Mouse (Mus musculus) heart, embryonic 14.5 days (tissue): ENCODE data around the gene Rhod. TPM values are rescaled to one million over a fixed set of nuclear protein-coding genes. Genes with fewer than 3 reads are reported as not detected.
A peak's percentile ranks its signal among the peaks of the same experiment; 100 is the strongest.

ENCODE experiments used
- ATAC-seq: fragments of 200-750 bp; cut with Nextera tagmentation; 2 replicates; pipeline ENCODE4 v1.8.0; 2017; ENCODE audit warnings: low read depth, moderate TSS enrichment; ENCODE audit not compliant: insufficient number of reproducible peaks, insufficient read depth, low FRiP score
- H3K27ac ChIP-seq, 2 experiments: fragments of 200-500 bp in 1 of 2; fragments of 300-500 bp in 1 of 2; sonication (generic) in 1 of 2; replicated peaks in 1 of 2; 2 replicates each; pipeline ENCODE4 v1.5.1; 2012 to 2014; ENCODE audit warnings: low read depth in 2 of 2, low read length in 2 of 2, control low read depth in 1 of 2, mild to moderate bottlenecking in 1 of 2, mixed read lengths in 1 of 2; ENCODE audit not compliant: control insufficient read depth in 1 of 2, insufficient read depth in 1 of 2
- H3K27me3 ChIP-seq: fragments of 300-500 bp; sonication (generic); 2 replicates; pipeline ENCODE4 v1.6.1; 2014; ENCODE audit warnings: mild to moderate bottlenecking, low read length, control low read depth; ENCODE audit not compliant: control insufficient read depth, insufficient read depth
- H3K36me3 ChIP-seq: fragments of 300-500 bp; sonication (generic); 2 replicates; pipeline ENCODE4 v1.6.1; 2014; ENCODE audit warnings: mild to moderate bottlenecking, control low read depth, low read length, mixed read lengths; ENCODE audit not compliant: control insufficient read depth, insufficient read depth
- H3K4me1 ChIP-seq, 2 experiments: fragments of 200-500 bp in 1 of 2; fragments of 300-500 bp in 1 of 2; sonication (generic) in 1 of 2; 2 replicates each; pipeline ENCODE4 v1.6.1; 2012 to 2014; ENCODE audit warnings: low read length in 2 of 2, control low read depth in 1 of 2, mixed read lengths in 1 of 2; ENCODE audit not compliant: control insufficient read depth in 2 of 2, insufficient read depth in 2 of 2
- H3K4me2 ChIP-seq: fragments of 300-500 bp; sonication (generic); 2 replicates; pipeline ENCODE4 v1.6.1; 2014; ENCODE audit warnings: mild to moderate bottlenecking, low read length
- H3K4me3 ChIP-seq, 2 experiments: fragments of 200-500 bp in 1 of 2; fragments of 300-500 bp in 1 of 2; sonication (generic) in 1 of 2; 2 replicates each; pipeline ENCODE4 v1.5.1; 2012 to 2014; ENCODE audit warnings: low read length in 2 of 2, mild to moderate bottlenecking in 2 of 2, control low read depth in 1 of 2, low read depth in 1 of 2, moderate library complexity in 1 of 2; ENCODE audit not compliant: control insufficient read depth in 1 of 2, insufficient read depth in 1 of 2
- H3K9ac ChIP-seq: fragments of 300-500 bp; sonication (generic); 2 replicates; pipeline ENCODE4 v1.6.1; 2014; ENCODE audit warnings: mild to moderate bottlenecking, low read length
- H3K9me3 ChIP-seq: fragments of 300-500 bp; sonication (generic); 2 replicates; pipeline ENCODE4 v1.6.1; 2016; ENCODE audit warnings: low read length, control low read depth; ENCODE audit not compliant: control insufficient read depth
- WGBS: fragments of 180-500 bp; shearing (Covaris S2); extraction: QIAGEN DNeasy Blood & Tissue Kit; methylation state at CpG from one replicate; pipeline ENCODE4 v1.1.7; 2014; 5-methylcytosine and 5-hydroxymethylcytosine counted together
- polyA plus RNA-seq: library from polyadenylated mRNA; unstranded; fragments of >200 nt; fragmentation: Nextera tagmentation; extraction: Ambion mirVana; gene quantifications from 2 replicates; pipeline ENCODE4 v1.2.1, GENCODE M21; 2014

Rhod gene
- polyA plus RNA-seq, 1 experiment from 2014 or later = 24.0 TPM

GRCm38 (mm10) chr19:4404840-4405239 lies 34.4 kb downstream of the Rhod start:
- H3K4me2 ChIP-seq = no peak overlapping the region
- H3K9me3 ChIP-seq = no peaks in the 10 kb centered on the region
- no peaks in the 10 kb centered on the region for H3K27me3 ChIP-seq
- 79% methylated on average over 2 of the region's 2 CpGs for WGBS
- no peaks in the 10 kb centered on the region for H3K4me1 ChIP-seq
- H3K27ac ChIP-seq = no peak overlapping the region
- ATAC-seq = no peak
- H3K9ac ChIP-seq = no peak overlapping the region
- H3K36me3 ChIP-seq = no peaks in the 10 kb centered on the region
- no peak overlapping the region for H3K4me3 ChIP-seq

DNA sequence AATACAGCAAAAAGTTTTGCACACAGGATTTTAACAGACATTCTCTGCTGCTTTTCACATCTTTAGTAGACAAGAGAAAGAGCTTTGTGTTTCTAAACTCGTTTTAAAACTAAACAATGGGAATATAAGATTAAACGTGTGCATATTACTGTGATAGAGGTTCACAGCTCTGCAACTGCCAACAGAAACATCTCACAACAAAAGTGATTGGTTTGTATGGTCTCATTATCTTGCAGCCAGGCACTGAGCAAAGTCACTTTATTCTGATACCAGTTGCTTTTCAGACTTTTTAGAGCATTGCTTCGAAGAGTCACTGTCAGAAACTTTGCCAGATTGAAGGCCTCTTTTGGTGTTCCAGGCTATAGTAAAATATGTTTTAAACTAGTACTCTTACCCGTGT lies 40.3 kb downstream of the Rhod start:
- peak overlapping the region; percentile 93 for H3K4me2 ChIP-seq
- peaks cover 2 to 10% of the 10 kb centered on the region in 2 experiments for H3K4me1 ChIP-seq
- H3K9ac ChIP-seq = no peak overlapping the region
- H3K9me3 ChIP-seq = no peaks in the 10 kb centered on the region
- H3K4me3 ChIP-seq = peak overlapping the region in 1 of 2 experiments; percentile 97; a peak in 1 of 4 replicates
- H3K27me3 ChIP-seq = no peaks in the 10 kb centered on the region
- ATAC-seq = no peak
- no peak overlapping the region for H3K27ac ChIP-seq
- 70% methylated on average over 4 of the region's 4 CpGs for WGBS
- no peaks in the 10 kb centered on the region for H3K36me3 ChIP-seq

DNA sequence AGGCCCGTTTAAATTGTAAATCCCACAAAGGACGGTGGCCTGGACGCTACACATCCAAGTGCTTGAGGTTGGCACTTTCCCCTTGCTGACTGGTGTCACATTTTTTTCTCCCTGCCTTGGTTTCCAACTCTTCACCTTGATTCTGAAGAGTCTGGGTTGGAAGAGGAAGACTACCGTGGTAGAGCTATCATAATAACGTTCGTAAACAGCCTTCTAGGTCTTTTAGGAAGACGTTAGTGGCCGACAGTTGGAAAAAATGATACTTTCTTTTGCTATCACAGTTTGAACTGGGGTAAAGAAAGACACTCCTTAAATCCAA lies 40.6 kb downstream of the Rhod start:
- Histone ChIP-seq H3K9ac (peak overlapping the region; percentile 83), H3K4me2 (peak overlapping the region; percentile 93), H3K4me1 (peaks cover 2 to 10% of the 10 kb centered on the region in 2 experiments), H3K27me3 (no peaks in the 10 kb centered on the region), H3K9me3 (no peaks in the 10 kb centered on the region), H3K27ac (peak overlapping the region in 1 of 2 experiments; percentile 91; a peak in 2 of 4 replicates), H3K4me3 (peak overlapping the region; percentile 68 to 97), H3K36me3 (peaks cover 2% of the 10 kb centered on the region)
- ATAC-seq = no peak
- WGBS = 33% methylated on average over 8 of the region's 8 CpGs

DNA sequence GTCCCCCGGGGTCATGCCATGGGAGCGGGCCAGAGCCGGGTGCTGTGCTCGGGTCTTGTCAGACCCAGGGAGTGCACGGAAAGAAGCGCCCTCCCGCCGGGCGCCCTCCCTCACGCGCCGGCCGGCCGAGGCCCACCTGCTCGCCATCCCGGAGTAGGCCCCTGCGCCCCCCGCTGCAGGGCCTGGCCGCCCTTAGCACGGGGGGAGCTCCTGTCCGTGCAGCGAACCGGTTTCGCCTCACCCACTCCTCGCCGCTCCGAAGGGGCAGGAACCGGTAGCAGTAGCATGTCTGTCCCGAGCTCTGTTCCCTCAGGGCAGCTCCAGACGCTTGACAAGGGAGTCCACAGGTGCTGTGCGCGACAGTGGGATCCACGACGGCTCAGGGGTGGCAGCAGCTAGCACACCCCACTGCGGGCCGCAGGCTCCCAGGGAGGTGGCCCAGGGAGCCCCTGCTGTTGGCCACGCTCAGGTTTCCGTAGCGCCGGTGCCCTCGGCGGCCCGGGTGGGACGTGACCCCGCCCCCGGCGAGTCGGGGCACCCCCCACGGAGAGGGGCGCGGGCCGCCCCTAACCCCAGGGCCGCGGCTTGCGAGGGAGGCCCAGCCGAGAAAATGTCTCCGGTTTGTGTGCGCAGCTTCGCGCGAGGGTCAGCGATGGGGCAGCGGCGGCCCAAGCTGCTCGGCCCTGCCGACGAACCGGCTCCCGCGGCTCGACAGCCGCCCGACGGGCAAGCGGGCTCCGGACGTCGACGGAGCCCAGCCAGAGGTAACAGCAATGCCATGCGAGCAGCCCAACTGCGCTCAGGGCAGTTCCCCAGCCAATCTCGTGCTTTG lies 41.2 kb downstream of the Rhod start, which contains the start of gene Kdm2a:
TSS of gene Kdm2a (minus strand) at position 488 of the 832 bp plus-strand sequence.
- Histone ChIP-seq H3K36me3 (peaks cover 8% of the 10 kb centered on the region), H3K4me1 (peaks cover 2 to 10% of the 10 kb centered on the region in 2 experiments), H3K4me3 (peak within 1 kb of the TSS; percentile 68 to 97), H3K27ac (peak within 1 kb of the TSS; percentile 57 to 91), H3K9me3 (no peaks in the 10 kb centered on the region), H3K9ac (peak within 1 kb of the TSS; percentile 83), H3K27me3 (no peaks in the 10 kb centered on the region), H3K4me2 (peak within 1 kb of the TSS; percentile 93)
- under 1% methylated on average over 67 of the region's 82 CpGs for WGBS
- peak; percentile 38 for ATAC-seq

DNA sequence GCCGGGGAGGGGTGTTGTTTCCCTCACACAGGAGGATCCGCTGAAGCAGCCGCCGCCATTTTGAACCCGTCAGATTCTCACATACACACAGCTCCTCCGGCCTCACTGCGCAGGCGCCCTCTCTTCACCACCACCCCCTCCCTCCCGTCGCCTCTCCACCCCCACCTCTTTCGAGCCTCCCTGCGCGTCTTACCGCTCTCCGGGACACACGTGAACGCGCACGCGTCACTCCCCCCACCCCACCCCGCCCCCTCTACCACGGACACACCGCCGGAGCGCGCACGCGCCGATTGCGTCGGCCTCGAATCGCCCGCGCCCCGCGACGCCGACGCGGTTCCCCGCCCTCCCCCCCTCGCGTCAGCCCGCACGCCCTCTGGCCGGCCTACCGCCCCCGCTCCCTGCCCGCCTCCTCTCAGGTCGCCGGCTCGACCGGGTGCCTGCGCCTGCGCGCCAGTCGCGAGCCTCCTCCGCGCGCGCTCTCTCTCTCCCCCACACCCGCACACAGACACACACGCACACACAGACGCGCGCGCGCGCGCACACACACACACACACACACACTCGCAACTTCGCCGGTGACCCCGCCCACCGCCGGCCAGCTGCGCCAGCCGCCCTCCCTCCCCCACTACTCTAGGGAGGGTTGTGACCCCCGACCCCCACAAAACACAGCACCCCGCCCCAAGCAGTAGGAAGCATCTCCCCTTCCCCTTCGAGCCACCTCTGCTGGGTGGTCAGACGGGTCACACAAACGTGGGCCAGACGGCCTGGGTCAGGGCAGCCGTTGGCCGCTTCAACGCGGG lies 42.0 kb downstream of the Rhod start:
- Histone ChIP-seq H3K36me3 (peaks cover 14% of the 10 kb centered on the region), H3K27ac (peak overlapping the region; percentile 92 to 94), H3K4me2 (peak overlapping the region; percentile 93), H3K9ac (peak overlapping the region; percentile 99), H3K9me3 (no peaks in the 10 kb centered on the region), H3K4me3 (peak overlapping the region; percentile 96 to 97), H3K27me3 (no peaks in the 10 kb centered on the region), H3K4me1 (peaks cover 2 to 16% of the 10 kb centered on the region in 2 experiments)
- ATAC-seq = peak; percentile 93
- under 1% methylated on average over 68 of the region's 90 CpGs for WGBS

- H3K9ac ChIP-seq = peak overlapping the region; percentile 99
- H3K4me3 ChIP-seq = peak overlapping the region; percentile 96 to 97
- H3K4me1 ChIP-seq = peaks cover 2 to 20% of the 10 kb centered on the region in 2 experiments
- peak; percentile 7; the same call in 1 of the 2 replicates for ATAC-seq
- WGBS = under 1% methylated on average over 80 of the region's 80 CpGs
- peak overlapping the region; percentile 92 to 94 for H3K27ac ChIP-seq
- H3K9me3 ChIP-seq = no peaks in the 10 kb centered on the region
- peaks cover 19% of the 10 kb centered on the region for H3K36me3 ChIP-seq
- H3K27me3 ChIP-seq = no peaks in the 10 kb centered on the region
- peak overlapping the region; percentile 95 for H3K4me2 ChIP-seq
Measured at GRCm38 (mm10) chr19:4396081-4396997, 42.9 kb downstream of the Rhod start.

DNA sequence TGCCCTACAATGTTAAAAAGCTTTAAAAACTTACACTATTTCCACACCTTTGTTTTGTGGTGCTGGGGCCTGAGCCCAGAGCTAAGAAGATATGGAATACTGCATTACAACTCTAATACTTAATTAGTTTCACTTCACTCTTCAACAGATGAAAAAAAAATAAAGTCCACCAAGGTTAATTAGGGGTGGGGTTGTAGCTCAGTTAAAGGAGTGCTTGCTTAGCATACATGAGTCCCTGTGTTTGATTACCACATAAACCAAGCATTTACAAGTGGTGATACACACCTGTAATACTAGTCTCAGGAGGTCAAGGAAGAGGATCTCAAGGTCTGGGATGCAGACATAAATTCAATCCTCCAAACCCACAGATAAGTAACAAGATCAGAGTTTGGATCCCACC lies 52.0 kb downstream of the Rhod start:
- no peak overlapping the region for H3K27ac ChIP-seq
- H3K4me1 ChIP-seq = peaks cover 0 to 4% of the 10 kb centered on the region in 2 experiments; a peak in 1 of 4 replicates
- H3K4me3 ChIP-seq = no peak overlapping the region
- no peak overlapping the region for H3K4me2 ChIP-seq
- H3K27me3 ChIP-seq = no peaks in the 10 kb centered on the region
- H3K9me3 ChIP-seq = no peaks in the 10 kb centered on the region
- ATAC-seq = no peak
- peaks cover 58% of the 10 kb centered on the region for H3K36me3 ChIP-seq
- no peak overlapping the region for H3K9ac ChIP-seq
